Mouse (Mus musculus): ENCODE measurements around the gene Ush1g.

DNA sequence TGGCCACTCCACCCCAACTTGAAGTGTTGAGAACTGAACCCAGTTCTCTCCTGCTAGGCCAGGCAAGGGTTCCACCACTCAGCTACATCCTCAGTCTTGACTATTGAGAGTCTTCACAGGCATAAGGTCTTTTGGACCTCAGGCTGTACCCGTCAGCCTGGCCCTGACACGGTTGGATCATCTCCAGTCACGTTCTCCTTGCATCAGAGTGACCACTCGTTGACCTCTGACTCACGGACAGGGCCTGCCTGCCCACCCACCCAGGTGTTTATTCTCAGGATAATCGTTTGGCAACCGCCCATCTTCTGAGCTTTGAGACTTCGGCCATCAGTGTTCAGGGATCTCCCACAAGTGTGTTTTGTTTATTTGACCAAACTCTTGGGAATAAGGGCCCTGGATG is 18.7 kb downstream of the Ush1g start:
- no peak for TF ChIP-seq GATA1 (IDR thresholded peaks at IDR 0.05; ENCODE audit: low read length)
- no peak for TF ChIP-seq TAL1 (IDR thresholded peaks at IDR 0.05; ENCODE audit: low read length)

Measured in erythroblast, embryonic 14.5 days (primary cell).